8 mouse cellular contexts compared by ENCODE assay signal in the genomic region with DNA sequence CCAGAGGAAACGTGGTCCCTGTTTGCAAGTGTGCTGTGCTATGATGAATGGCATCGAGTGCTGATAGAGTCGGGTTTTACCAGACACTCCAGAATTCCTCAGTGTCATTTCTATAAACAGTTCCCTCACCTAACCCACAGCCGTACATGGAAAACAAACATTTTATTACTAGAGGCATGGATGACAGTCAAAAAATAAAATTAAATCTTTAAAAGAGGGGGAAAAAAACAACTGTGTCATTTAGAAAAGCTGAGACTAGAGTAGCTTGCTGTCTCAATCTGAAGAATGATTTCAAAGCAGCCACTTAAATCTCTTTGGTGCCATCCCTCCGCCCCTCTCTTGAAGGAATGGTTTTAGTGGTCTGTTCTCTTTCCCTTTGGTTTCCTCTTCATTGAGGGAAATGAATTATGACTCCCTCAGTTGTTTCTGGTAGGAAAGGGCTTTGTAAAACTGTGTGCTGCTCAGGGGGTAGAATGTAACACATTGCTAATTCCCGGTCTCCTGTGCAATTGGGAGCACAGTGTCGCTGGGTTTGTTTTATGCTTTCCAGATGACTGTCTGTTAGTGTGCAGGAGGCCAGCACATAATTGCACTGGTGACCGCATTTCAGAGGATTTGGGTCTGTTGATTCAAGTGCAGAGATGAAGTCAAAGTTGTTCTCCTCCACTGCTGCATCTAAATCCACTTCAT.
DNase-seq lines count a peak whose midpoint lies in the region; ATAC-seq and TF ChIP-seq lines count a peak whose summit lies in the region.

No protein-coding gene starts in this region.

- TF ChIP-seq CTCF in stomach, postnatal 0 days (IDR thresholded peaks at IDR 0.05; ENCODE audit: low read depth) = no peak

- H3K4me1 ChIP-seq in stomach, embryonic 14.5 days (ENCODE audit: control insufficient read depth, insufficient read depth, low read length) = peaks cover 11% of the 10 kb centered on the region; the same call in 1 of the 2 replicates
- H3K4me1 ChIP-seq in stomach, postnatal 0 days (replicated peaks; ENCODE audit: control insufficient read depth, insufficient read depth) = 0 out of 2 replicates have a peak, but pooled peaks cover 2% of the 10 kb centered on the region
- peaks cover 16% of the 10 kb centered on the region for H3K4me1 ChIP-seq in forebrain, embryonic 16.5 days (replicated peaks; ENCODE audit: control insufficient read depth, insufficient read depth, low read length)
- H3K4me1 ChIP-seq in limb, embryonic 15.5 days = peaks cover 37% of the 10 kb centered on the region
- peaks cover 22% of the 10 kb centered on the region for H3K4me1 ChIP-seq in stomach, embryonic 16.5 days (ENCODE audit: control insufficient read depth, insufficient read depth, low read length)

- no peaks in the 10 kb centered on the region for H3K9me3 ChIP-seq in stomach, embryonic 14.5 days (ENCODE audit: control insufficient read depth, low read depth, low read length)
- no peaks in the 10 kb centered on the region for H3K9me3 ChIP-seq in stomach, postnatal 0 days (ENCODE audit: control insufficient read depth, low read length)
- H3K9me3 ChIP-seq in forebrain, embryonic 16.5 days (ENCODE audit: control insufficient read depth, low read length) = no peaks in the 10 kb centered on the region
- H3K9me3 ChIP-seq in limb, embryonic 15.5 days = no peaks in the 10 kb centered on the region
- no peaks in the 10 kb centered on the region for H3K9me3 ChIP-seq in stomach, embryonic 16.5 days (replicated peaks; ENCODE audit: control insufficient read depth, low read length)

- no peak overlapping the region for H3K9ac ChIP-seq in stomach, embryonic 14.5 days (replicated peaks; ENCODE audit: low read depth, low read length)
- no peak overlapping the region for H3K9ac ChIP-seq in stomach, postnatal 0 days (ENCODE audit: low read length)
- peak overlapping the region; percentile 31 for H3K9ac ChIP-seq in forebrain, embryonic 16.5 days (replicated peaks; ENCODE audit: low read depth, low read length)
- no peak overlapping the region for H3K9ac ChIP-seq in limb, embryonic 15.5 days
- H3K9ac ChIP-seq in stomach, embryonic 16.5 days (ENCODE audit: low read length) = no peak overlapping the region

- H3K36me3 ChIP-seq in stomach, embryonic 14.5 days (ENCODE audit: control insufficient read depth, insufficient read depth, low read length) = no peaks in the 10 kb centered on the region
- no peaks in the 10 kb centered on the region for H3K36me3 ChIP-seq in stomach, postnatal 0 days (ENCODE audit: control insufficient read depth, insufficient read depth, low read length)
- H3K36me3 ChIP-seq in forebrain, embryonic 16.5 days (ENCODE audit: control insufficient read depth, insufficient read depth) = no peaks in the 10 kb centered on the region
- H3K36me3 ChIP-seq in limb, embryonic 15.5 days = no peaks in the 10 kb centered on the region
- H3K36me3 ChIP-seq in stomach, embryonic 16.5 days (ENCODE audit: control insufficient read depth, insufficient read depth, low read length) = no peaks in the 10 kb centered on the region

- intact Hi-C loops in heart, postnatal 10 days (cut with DNase I) = loop anchor here (1.0 to 10.0 kb wide), 4 partner anchors 489 to 959 kb away; no protein-coding TSS in a partner anchor

- no peak overlapping the region for H3K4me2 ChIP-seq in stomach, embryonic 14.5 days (replicated peaks; ENCODE audit: low read depth, low read length)
- no peak overlapping the region for H3K4me2 ChIP-seq in stomach, postnatal 0 days (replicated peaks; ENCODE audit: low read depth)
- H3K4me2 ChIP-seq in forebrain, embryonic 16.5 days (ENCODE audit: low read length) = no peak overlapping the region
- H3K4me2 ChIP-seq in limb, embryonic 15.5 days = 0 out of 2 replicates have a peak overlapping the region, but pooled peaks have one; percentile 1
- H3K4me2 ChIP-seq in stomach, embryonic 16.5 days (ENCODE audit: low read depth, low read length) = no peak overlapping the region

- H3K27me3 ChIP-seq in stomach, embryonic 14.5 days (ENCODE audit: control insufficient read depth, insufficient read depth, low read length) = no peaks in the 10 kb centered on the region
- no peaks in the 10 kb centered on the region for H3K27me3 ChIP-seq in stomach, postnatal 0 days (ENCODE audit: control insufficient read depth, insufficient read depth, low read length)
- H3K27me3 ChIP-seq in forebrain, embryonic 16.5 days (replicated peaks; ENCODE audit: control insufficient read depth, insufficient read depth, low read length) = no peaks in the 10 kb centered on the region
- no peaks in the 10 kb centered on the region for H3K27me3 ChIP-seq in limb, embryonic 15.5 days
- no peaks in the 10 kb centered on the region for H3K27me3 ChIP-seq in stomach, embryonic 16.5 days (ENCODE audit: control insufficient read depth, insufficient read depth, low read length)

- no peak for TF ChIP-seq EP300 in stomach, postnatal 0 days (optimal IDR thresholded peaks at IDR 0.05)

- H3K27ac ChIP-seq in stomach, embryonic 14.5 days (ENCODE audit: low read length) = peak overlapping the region; percentile 73
- no peak overlapping the region for H3K27ac ChIP-seq in stomach, postnatal 0 days (replicated peaks)
- peak overlapping the region; percentile 20 for H3K27ac ChIP-seq in forebrain, embryonic 16.5 days (ENCODE audit: low read length)
- H3K27ac ChIP-seq in limb, embryonic 15.5 days = peak overlapping the region; percentile 73
- peak overlapping the region; percentile 41 for H3K27ac ChIP-seq in stomach, embryonic 16.5 days (ENCODE audit: low read length)

- DNase-seq in stomach, postnatal 0 days (ENCODE audit: low spot score) = no peak
- no peak for DNase-seq in lung, adult 18-20 months
- no peak for DNase-seq in thymus, postnatal 25 days
- DNase-seq in heart, postnatal 10 days = no peak

- H3K4me3 ChIP-seq in stomach, embryonic 14.5 days (ENCODE audit: low read depth, low read length) = no peak overlapping the region
- H3K4me3 ChIP-seq in stomach, postnatal 0 days (ENCODE audit: low read depth, low read length) = no peak overlapping the region
- no peak overlapping the region for H3K4me3 ChIP-seq in forebrain, embryonic 16.5 days (replicated peaks; ENCODE audit: low read length)
- no peak overlapping the region for H3K4me3 ChIP-seq in limb, embryonic 15.5 days
- no peak overlapping the region for H3K4me3 ChIP-seq in stomach, embryonic 16.5 days (replicated peaks; ENCODE audit: low read length)

- 17% methylated on average over 8 of the region's 8 CpGs for WGBS in stomach, embryonic 14.5 days
- WGBS in stomach, postnatal 0 days = 26% methylated on average over 8 of the region's 8 CpGs
- WGBS in forebrain, embryonic 16.5 days = 46% methylated on average over 8 of the region's 8 CpGs
- 20% methylated on average over 8 of the region's 8 CpGs for WGBS in limb, embryonic 15.5 days
- 24% methylated on average over 8 of the region's 8 CpGs for WGBS in stomach, embryonic 16.5 days

- ATAC-seq in stomach, embryonic 14.5 days (ENCODE audit: insufficient number of reproducible peaks, insufficient read depth, low FRiP score, low read depth) = no peak
- ATAC-seq in stomach, postnatal 0 days (ENCODE audit: low FRiP score, low TSS enrichment) = no peak
- peak; percentile 10 for ATAC-seq in forebrain, embryonic 16.5 days
- ATAC-seq in limb, embryonic 15.5 days (ENCODE audit: insufficient number of reproducible peaks, low FRiP score, low TSS enrichment, low read depth) = no peak
- ATAC-seq in stomach, embryonic 16.5 days (ENCODE audit: insufficient read depth, low FRiP score) = no peak
